Mouse (Mus musculus) retina, postnatal 1 day (tissue): ENCODE data around the gene Arid3c.
"Not testable (repeated sequence)": the region's sequence is repeated elsewhere in the genome, so short reads cannot be mapped to it uniquely, and the experiment has no call there.

Experiments used
- DNase-seq: peaks from one replicate; pipeline ENCODE4 v3.0.0-alpha.2; 2012

Gene Arid3c

GRCm38 (mm10) chr4:41704651-41705050, 26.3 kb downstream of the Arid3c start:
- DNase-seq: no peak

GRCm38 (mm10) chr4:41702226-41702625, 28.7 kb downstream of the Arid3c start:
- not testable (repeated sequence) for DNase-seq

GRCm38 (mm10) chr4:41700224-41700623, 30.7 kb downstream of the Arid3c start:
- not testable (repeated sequence) for DNase-seq

DNA sequence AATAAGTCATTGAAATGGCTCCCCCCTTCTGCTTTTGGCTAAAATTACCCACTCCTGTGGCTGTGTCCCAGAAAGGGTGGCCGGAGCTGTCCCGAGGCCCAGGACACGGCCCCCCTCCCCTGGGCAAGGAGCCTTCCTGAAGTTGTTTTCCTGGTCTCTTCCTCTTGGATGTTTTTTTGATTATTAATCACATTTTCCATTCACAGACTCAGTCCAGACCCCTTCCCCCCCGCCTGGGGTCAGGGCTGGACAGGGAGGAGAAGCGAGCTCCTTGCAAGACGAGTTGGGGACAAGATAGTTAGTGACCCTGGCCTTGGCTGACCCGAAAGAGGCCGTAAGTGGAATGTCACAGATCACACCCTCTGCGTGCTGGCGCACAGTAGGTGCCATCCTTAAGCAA, 31.2 kb downstream of the Arid3c start, which contains the start of gene Il11ra1:
TSS of gene Il11ra1 (plus strand) at position 207 of the 400 bp plus-strand sequence.
- not testable (repeated sequence) for DNase-seq

GRCm38 (mm10) chr4:41698421-41699016, 32.4 kb downstream of the Arid3c start:
- DNase-seq: not testable (repeated sequence)

GRCm38 (mm10) chr4:41696930-41697841, 33.8 kb downstream of the Arid3c start, which contains the start of gene Cntfr:
Gene Cntfr, minus strand, starts transcription at chr4:41697089.
- DNase-seq: peak; percentile 79

- DNase-seq: not testable (repeated sequence)
Measured at GRCm38 (mm10) chr4:41696452-41696851, 34.5 kb downstream of the Arid3c start.

DNA sequence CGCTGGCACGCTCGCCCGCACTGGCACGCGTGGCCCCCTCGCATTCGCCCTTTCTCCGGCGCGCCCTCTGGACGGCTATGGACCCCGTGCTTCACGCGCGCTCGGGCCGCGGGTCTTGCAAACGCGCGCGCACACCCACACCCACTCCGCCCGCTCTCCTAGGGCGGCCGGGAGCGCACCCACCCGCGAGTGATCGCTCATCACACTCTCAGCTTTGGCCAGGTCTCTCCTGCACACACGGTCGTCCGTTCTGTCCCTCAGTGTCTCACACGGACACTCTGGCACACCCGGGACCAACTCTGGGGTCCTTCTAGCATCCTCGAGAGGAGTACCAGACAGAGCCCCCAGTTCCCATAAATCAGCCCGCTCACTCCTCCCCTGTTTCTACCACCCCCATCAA, 35.1 kb downstream of the Arid3c start:
- not testable (repeated sequence) for DNase-seq

DNA sequence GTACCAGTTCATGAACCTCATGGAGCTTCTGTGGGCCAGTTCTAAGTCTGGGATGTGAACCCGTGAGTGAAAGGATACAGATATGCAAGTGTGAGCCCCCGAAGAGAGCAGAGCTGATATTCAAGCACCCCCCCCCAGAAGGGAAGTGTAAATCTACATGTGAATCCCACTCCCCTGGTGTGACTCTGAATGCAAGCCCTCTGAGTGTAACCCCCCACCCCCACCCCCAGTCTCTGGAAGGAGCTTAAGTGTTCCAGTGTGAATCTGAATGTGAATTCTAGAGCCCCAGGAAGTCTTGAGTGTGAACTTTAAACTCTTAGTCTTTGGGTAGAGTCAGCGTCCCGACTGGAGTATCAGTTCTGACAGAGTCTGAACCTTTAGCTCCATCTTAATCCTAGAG, 37.4 kb downstream of the Arid3c start:
- not testable (repeated sequence) for DNase-seq

GRCm38 (mm10) chr4:41690014-41690413, 40.9 kb downstream of the Arid3c start:
- DNase-seq: not testable (repeated sequence)

DNA sequence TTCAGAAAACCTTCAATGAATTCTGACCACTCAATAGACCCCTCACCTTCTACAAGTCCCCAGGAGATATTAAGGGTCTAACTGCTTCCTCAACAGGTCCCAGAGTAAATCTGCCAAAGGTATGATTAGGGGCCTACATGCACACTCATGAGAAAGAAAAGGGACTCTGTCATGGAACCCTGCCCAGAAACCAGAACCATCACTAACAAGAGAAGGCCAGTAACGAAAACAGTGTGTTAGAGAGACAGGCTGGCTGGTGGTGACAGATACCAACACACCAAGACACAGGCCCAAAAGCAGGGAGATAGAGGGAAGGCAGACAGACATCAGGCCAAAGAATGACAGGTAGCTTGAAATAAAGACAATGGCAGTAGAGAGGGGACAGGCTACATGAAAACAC, 42.4 kb downstream of the Arid3c start:
- DNase-seq: not testable (repeated sequence)

DNA sequence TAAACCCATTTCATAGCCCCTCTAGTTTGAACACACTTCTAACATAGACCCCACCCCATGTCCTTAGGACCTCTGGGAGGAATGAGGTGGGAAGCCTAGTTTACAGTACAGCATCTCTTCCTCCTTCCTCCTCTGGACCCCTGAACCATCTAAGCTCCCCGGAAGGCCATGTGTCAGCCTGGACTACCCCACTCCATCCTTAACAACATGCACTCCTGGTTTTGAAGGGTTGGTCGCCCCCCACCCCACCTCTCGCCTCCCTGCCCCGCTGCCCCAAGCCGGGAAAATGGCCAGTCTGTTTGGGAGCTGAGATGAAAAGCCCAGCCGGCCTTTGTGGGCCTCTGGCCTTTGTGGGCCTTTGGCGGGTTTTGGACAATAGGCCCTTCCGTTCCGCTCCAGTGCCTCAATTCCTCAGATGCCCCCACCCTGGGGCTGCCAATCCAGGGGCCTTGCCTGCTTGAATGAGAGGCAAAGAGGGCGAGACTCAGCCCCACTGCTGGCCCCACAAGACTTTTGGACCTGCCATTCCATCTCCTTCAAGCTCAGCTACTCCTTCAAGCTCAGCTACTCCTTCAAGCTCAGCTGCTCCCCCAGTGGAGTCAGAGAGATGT, 45.0 kb downstream of the Arid3c start:
- peak; percentile 88 for DNase-seq

GRCm38 (mm10) chr4:41684931-41685453, 46.0 kb downstream of the Arid3c start:
- DNase-seq: peak; percentile 65

- peak; percentile 72 for DNase-seq
Measured at GRCm38 (mm10) chr4:41684131-41684930, 46.6 kb downstream of the Arid3c start.

- peak; percentile 65 for DNase-seq
Measured at GRCm38 (mm10) chr4:41683303-41683702, 47.6 kb downstream of the Arid3c start.

DNA sequence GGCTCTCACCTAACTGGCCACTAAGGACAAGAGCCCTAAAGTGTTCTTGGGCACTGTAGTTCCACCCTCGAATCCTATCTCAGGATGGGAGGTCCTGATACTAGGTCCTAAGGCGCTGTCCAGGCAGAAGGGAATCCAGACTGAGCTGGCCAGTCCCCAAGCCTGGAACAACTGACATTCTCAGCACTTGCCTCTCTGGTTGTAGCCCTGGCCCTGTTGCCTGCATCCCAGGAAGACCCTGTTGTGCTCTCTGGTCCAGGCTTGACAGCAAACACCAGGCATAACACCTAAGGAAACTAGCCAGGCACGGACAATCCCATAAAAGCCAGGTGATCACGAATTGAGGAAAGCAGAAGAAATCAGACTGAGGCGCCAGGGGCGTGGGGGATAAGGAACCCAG, 48.2 kb downstream of the Arid3c start:
- DNase-seq: no peak

GRCm38 (mm10) chr4:41681947-41682346, 49.0 kb downstream of the Arid3c start:
- DNase-seq: no peak

- no peak for DNase-seq
Measured at GRCm38 (mm10) chr4:41681176-41681575, 49.8 kb downstream of the Arid3c start.

DNA sequence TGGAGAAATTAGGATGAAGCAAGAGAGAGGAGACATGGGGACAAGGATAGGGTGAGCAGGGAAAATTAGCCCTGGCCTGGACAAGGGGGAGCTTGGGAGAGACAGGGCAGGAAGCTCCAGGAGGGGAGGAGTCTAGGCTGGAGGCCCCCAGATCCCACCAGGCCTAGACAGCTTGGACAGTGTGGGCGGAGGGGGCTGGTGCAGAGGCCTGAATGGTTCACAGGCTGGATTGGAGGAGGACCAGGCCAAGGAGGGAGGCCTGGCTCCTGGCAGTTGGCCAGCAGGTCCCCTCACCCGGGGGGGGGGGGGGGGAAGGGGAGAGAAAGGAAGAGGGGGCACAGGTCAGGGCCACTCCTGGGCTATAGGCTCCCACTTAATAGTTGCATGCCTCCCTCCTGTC, 51.7 kb downstream of the Arid3c start:
- peak; percentile 65 for DNase-seq

DNA sequence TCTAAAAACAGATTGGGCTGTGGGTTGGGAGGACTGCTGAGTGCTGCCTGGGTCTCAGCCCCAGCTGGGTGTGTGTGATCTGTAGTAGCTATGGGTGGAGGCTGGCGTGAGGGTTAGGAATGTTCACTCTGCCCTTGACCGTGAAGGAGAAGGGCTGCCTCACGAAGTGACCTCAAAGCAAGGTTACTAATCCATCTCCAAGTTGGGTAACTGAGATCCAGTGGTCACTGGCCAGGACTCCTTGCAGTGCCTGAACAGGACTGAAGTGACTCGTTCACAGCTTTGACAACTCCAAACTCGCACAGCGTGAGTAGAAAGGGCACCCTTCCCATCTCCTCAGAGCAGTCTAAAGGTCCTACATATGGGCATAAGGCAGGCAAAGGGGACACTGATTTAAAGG, 52.1 kb downstream of the Arid3c start:
- no peak for DNase-seq

DNA sequence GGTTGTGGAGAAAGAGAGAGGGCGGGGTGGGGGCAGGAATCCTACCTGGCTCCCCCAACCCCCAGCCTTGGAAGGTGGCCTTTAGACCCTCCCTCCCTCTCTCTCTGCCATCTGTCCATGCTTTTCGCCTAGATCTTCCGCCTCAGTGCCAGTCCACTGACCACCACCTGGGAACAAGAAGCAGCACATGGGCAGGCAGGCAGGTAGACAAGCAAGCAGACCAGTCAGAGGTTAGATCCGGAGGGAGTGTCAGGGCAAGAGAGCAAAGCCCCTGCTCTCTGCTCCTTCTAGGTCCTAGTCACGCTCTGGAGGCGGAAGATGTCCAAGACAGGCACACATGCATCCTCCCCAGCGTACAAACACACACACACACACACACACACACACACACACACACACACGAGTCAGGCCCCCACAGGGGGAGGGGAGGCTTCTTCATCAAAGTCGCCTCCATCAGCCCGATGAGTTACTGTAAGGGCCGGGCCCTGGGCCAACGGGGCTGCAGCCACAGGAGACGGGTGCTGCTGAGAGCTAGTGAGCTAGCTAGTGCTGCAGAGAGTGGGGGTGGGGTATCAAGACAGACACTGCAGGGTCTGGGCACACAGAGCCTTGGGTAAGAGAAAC, 53.8 kb downstream of the Arid3c start:
- peak; percentile 82 for DNase-seq
